Mouse (Mus musculus) heart, embryonic 14.5 days (tissue): ENCODE measurements at regions not wholly inside any gene's neighbourhood (a gene's known extent, or its start where the extent isn't known, plus 50 kb on each side); places are given as distances from the start of the nearest gene placed in this dataset.
"Not testable (repeated sequence)": the region's sequence is repeated elsewhere in the genome, so short reads cannot be mapped to it uniquely, and the experiment has no call there.

Source experiments
- ATAC-seq: fragments of 200-750 bp; cut with Nextera tagmentation; 2 replicates; pipeline ENCODE4 v1.8.0; 2017; ENCODE audit warnings: low read depth, moderate TSS enrichment; ENCODE audit not compliant: insufficient number of reproducible peaks, insufficient read depth, low FRiP score
- H3K27ac ChIP-seq, 2 experiments: fragments of 200-500 bp in 1 of 2; fragments of 300-500 bp in 1 of 2; sonication (generic) in 1 of 2; replicated peaks in 1 of 2; 2 replicates each; pipeline ENCODE4 v1.5.1; 2012 to 2014; ENCODE audit warnings: low read depth in 2 of 2, low read length in 2 of 2, control low read depth in 1 of 2, mild to moderate bottlenecking in 1 of 2, mixed read lengths in 1 of 2; ENCODE audit not compliant: control insufficient read depth in 1 of 2, insufficient read depth in 1 of 2
- H3K27me3 ChIP-seq: fragments of 300-500 bp; sonication (generic); 2 replicates; pipeline ENCODE4 v1.6.1; 2014; ENCODE audit warnings: mild to moderate bottlenecking, low read length, control low read depth; ENCODE audit not compliant: control insufficient read depth, insufficient read depth
- H3K36me3 ChIP-seq: fragments of 300-500 bp; sonication (generic); 2 replicates; pipeline ENCODE4 v1.6.1; 2014; ENCODE audit warnings: mild to moderate bottlenecking, control low read depth, low read length, mixed read lengths; ENCODE audit not compliant: control insufficient read depth, insufficient read depth
- H3K4me1 ChIP-seq, 2 experiments: fragments of 200-500 bp in 1 of 2; fragments of 300-500 bp in 1 of 2; sonication (generic) in 1 of 2; 2 replicates each; pipeline ENCODE4 v1.6.1; 2012 to 2014; ENCODE audit warnings: low read length in 2 of 2, control low read depth in 1 of 2, mixed read lengths in 1 of 2; ENCODE audit not compliant: control insufficient read depth in 2 of 2, insufficient read depth in 2 of 2
- H3K4me2 ChIP-seq: fragments of 300-500 bp; sonication (generic); 2 replicates; pipeline ENCODE4 v1.6.1; 2014; ENCODE audit warnings: mild to moderate bottlenecking, low read length
- H3K4me3 ChIP-seq, 2 experiments: fragments of 200-500 bp in 1 of 2; fragments of 300-500 bp in 1 of 2; sonication (generic) in 1 of 2; 2 replicates each; pipeline ENCODE4 v1.5.1; 2012 to 2014; ENCODE audit warnings: low read length in 2 of 2, mild to moderate bottlenecking in 2 of 2, control low read depth in 1 of 2, low read depth in 1 of 2, moderate library complexity in 1 of 2; ENCODE audit not compliant: control insufficient read depth in 1 of 2, insufficient read depth in 1 of 2
- H3K9ac ChIP-seq: fragments of 300-500 bp; sonication (generic); 2 replicates; pipeline ENCODE4 v1.6.1; 2014; ENCODE audit warnings: mild to moderate bottlenecking, low read length
- H3K9me3 ChIP-seq: fragments of 300-500 bp; sonication (generic); 2 replicates; pipeline ENCODE4 v1.6.1; 2016; ENCODE audit warnings: low read length, control low read depth; ENCODE audit not compliant: control insufficient read depth
- WGBS: fragments of 180-500 bp; shearing (Covaris S2); extraction: QIAGEN DNeasy Blood & Tissue Kit; methylation state at CpG from one replicate; pipeline ENCODE4 v1.1.7; 2014; 5-methylcytosine and 5-hydroxymethylcytosine counted together

- 6% methylated on average over 18 of the region's 18 CpGs for WGBS
- Histone ChIP-seq H3K9me3 (no peaks in the 10 kb centered on the region), H3K4me1 (peaks cover 6 to 18% of the 10 kb centered on the region in 2 experiments), H3K4me3 (peak overlapping the region; percentile 38 to 42), H3K36me3 (no peaks in the 10 kb centered on the region), H3K9ac (peak overlapping the region; percentile 22; the same call in 1 of the 2 replicates), H3K27ac (no peak overlapping the region), H3K27me3 (no peaks in the 10 kb centered on the region; the same call in 1 of the 2 replicates), H3K4me2 (peak overlapping the region; percentile 74)
- ATAC-seq, result no peak
These were observed 122.5 kb upstream of the Dapk1 start for GRCm38 (mm10) chr13:60479043-60479861.

- H3K9ac ChIP-seq, result no peak overlapping the region; the same call in 1 of the 2 replicates
- WGBS, result 21% methylated on average over 13 of the region's 13 CpGs
- no peaks in the 10 kb centered on the region for H3K36me3 ChIP-seq
- peak overlapping the region in 1 of 2 experiments; percentile 38; a peak in 2 of 4 replicates for H3K4me3 ChIP-seq
- ATAC-seq, result no peak
- H3K9me3 ChIP-seq, result no peaks in the 10 kb centered on the region
- H3K27me3 ChIP-seq, result no peaks in the 10 kb centered on the region; the same call in 1 of the 2 replicates
- peak overlapping the region; percentile 74 for H3K4me2 ChIP-seq
- H3K27ac ChIP-seq, result no peak overlapping the region
- peaks cover 6 to 18% of the 10 kb centered on the region in 2 experiments for H3K4me1 ChIP-seq
These were observed 121.7 kb upstream of the Dapk1 start for GRCm38 (mm10) chr13:60479862-60480730.

- Histone ChIP-seq H3K9me3 (no peaks in the 10 kb centered on the region), H3K27me3 (no peaks in the 10 kb centered on the region; the same call in 1 of the 2 replicates), H3K36me3 (no peaks in the 10 kb centered on the region), H3K4me3 (peak overlapping the region; percentile 30 to 36), H3K9ac (no peak overlapping the region; the same call in 1 of the 2 replicates), H3K27ac (no peak overlapping the region), H3K4me2 (peak overlapping the region; percentile 74), H3K4me1 (peaks cover 9 to 18% of the 10 kb centered on the region in 2 experiments)
- 8% methylated on average over 21 of the region's 21 CpGs for WGBS
- ATAC-seq, result no peak
These were observed 120.9 kb upstream of the Dapk1 start for GRCm38 (mm10) chr13:60480731-60481431.

GRCm38 (mm10) chr13:60481451-60481850, 120.3 kb upstream of the Dapk1 start:
- not testable (repeated sequence) for ATAC-seq, H3K27me3 ChIP-seq

GRCm38 (mm10) chr13:60481946-60482345, 119.8 kb upstream of the Dapk1 start:
- WGBS, result 91% methylated on average over 6 of the region's 6 CpGs
- no peak overlapping the region for H3K27ac ChIP-seq
- no peaks in the 10 kb centered on the region for H3K36me3 ChIP-seq
- H3K9me3 ChIP-seq, result peaks cover under 1% of the 10 kb centered on the region; the same call in 1 of the 2 replicates
- no peak overlapping the region for H3K4me2 ChIP-seq
- no peaks in the 10 kb centered on the region for H3K27me3 ChIP-seq
- ATAC-seq, result no peak
- no peak overlapping the region for H3K9ac ChIP-seq
- H3K4me1 ChIP-seq, result peaks cover 9 to 18% of the 10 kb centered on the region in 2 experiments
- no peak overlapping the region for H3K4me3 ChIP-seq

More at GRCm38 (mm10) chr13:60481451-60481850, 120.3 kb upstream of the Dapk1 start:
- not testable (repeated sequence) for H3K36me3 ChIP-seq, H3K9me3 ChIP-seq, H3K27ac ChIP-seq, H3K4me3 ChIP-seq, H3K9ac ChIP-seq
- Histone ChIP-seq H3K4me2 (peak overlapping the region; percentile 74; the same call in 1 of the 2 replicates), H3K4me1 (peaks cover 9 to 18% of the 10 kb centered on the region in 2 experiments)
- WGBS, result 79% methylated on average over 11 of the region's 11 CpGs

GRCm38 (mm10) chr13:60486105-60486504, 115.6 kb upstream of the Dapk1 start:
- Histone ChIP-seq H3K4me2 (no peak overlapping the region), H3K27me3 (no peaks in the 10 kb centered on the region), H3K9me3 (peaks cover 6% of the 10 kb centered on the region; the same call in 1 of the 2 replicates), H3K36me3 (no peaks in the 10 kb centered on the region), H3K4me3 (no peak overlapping the region), H3K9ac (no peak overlapping the region), H3K27ac (no peak overlapping the region), H3K4me1 (peaks cover 10% of the 10 kb centered on the region in 2 experiments)
- WGBS, result 64% methylated on average over 2 of the region's 2 CpGs
- ATAC-seq, result no peak

- no peak overlapping the region for H3K4me2 ChIP-seq
- H3K9me3 ChIP-seq, result peaks cover 6% of the 10 kb centered on the region; the same call in 1 of the 2 replicates
- H3K27ac ChIP-seq, result no peak overlapping the region
- H3K9ac ChIP-seq, result no peak overlapping the region
- WGBS, result 89% methylated on average over 5 of the region's 5 CpGs
- H3K4me3 ChIP-seq, result no peak overlapping the region
- ATAC-seq, result no peak
- H3K36me3 ChIP-seq, result no peaks in the 10 kb centered on the region
- H3K4me1 ChIP-seq, result peaks cover 9 to 10% of the 10 kb centered on the region in 2 experiments; a peak in 3 of 4 replicates
- H3K27me3 ChIP-seq, result no peaks in the 10 kb centered on the region
These were observed 114.9 kb upstream of the Dapk1 start for GRCm38 (mm10) chr13:60486871-60487270.
